Comparison of ENCODE assay signal across 7 mouse cellular contexts in the genomic region with DNA sequence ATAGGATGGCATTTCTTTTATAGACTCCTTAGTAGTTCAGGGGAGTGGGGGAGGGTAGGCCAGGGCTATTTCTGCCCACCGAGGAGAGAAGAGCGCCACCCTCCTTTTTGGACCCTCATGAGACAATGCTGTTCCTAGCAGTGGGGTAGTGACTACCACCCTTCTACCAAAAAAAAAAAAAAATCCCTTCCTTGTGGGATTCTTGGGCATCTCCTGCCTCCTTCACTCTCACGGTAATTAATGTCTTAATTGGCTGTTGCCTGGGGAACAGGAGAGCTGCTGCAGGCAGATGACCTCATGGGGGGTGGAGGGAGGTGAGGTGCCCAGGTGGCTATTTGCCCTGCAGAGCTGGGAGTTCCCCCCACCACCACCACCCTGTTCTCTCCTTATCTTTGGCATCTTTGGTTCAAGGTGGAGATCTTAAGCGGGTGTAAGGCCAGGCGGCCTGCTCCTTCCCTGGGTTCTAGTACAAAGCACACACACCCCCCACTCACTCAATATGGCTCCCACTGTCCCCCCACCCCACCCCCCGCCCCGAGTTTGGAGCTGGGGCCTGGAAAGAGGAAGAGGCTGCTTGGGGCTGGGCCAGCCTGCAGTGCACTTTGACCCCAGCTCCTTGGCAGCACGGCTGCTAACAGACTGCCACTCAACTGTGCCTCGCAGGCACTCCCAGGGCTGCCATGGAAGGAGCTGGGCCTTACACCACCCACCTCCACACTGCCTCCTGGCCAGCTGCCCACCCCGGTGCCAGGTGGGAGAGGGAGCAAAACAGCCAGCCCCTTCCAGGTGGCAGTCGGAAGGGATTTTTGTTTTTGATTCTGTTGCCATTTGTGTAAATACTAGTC. TPM values are rescaled to one million over a fixed set of nuclear protein-coding genes. Genes with fewer than 3 reads are reported as not detected.
A peak's percentile ranks its signal among the peaks of the same experiment; 100 is the strongest.
DNase-seq lines count a peak whose midpoint lies in the region; ATAC-seq and TF ChIP-seq lines count a peak whose summit lies in the region.

No protein-coding gene starts in this region.

- peak; percentile 23 to 58 for DNase-seq in lung, postnatal 4 days
- DNase-seq in lung, postnatal 25 days (ENCODE audit: low spot score) = no peak
- peak; percentile 18 for DNase-seq in forebrain, postnatal 0 days
- peak; percentile 59 to 68 for DNase-seq in kidney, adult 8-10 months
- peak; percentile 41 for DNase-seq in retina, embryonic 14.5 days (ENCODE audit: low spot score)
- DNase-seq in thymus, postnatal 36 days = no peak
- no peak for DNase-seq in ovary, adult 18-20 months (ENCODE audit: low spot score)

- peaks cover 4% of the 10 kb centered on the region; the same call in 1 of the 2 replicates for H3K36me3 ChIP-seq in forebrain, postnatal 0 days (ENCODE audit: insufficient read depth)

- TF ChIP-seq CTCF in forebrain, postnatal 0 days (IDR thresholded peaks at IDR 0.05; ENCODE audit: low read depth) = no peak

- H3K9ac ChIP-seq in forebrain, postnatal 0 days = no peak overlapping the region

- H3K4me2 ChIP-seq in forebrain, postnatal 0 days (ENCODE audit: low read depth) = no peak overlapping the region

- H3K9me3 ChIP-seq in forebrain, postnatal 0 days (ENCODE audit: low read length) = no peaks in the 10 kb centered on the region

- H3K27me3 ChIP-seq in forebrain, postnatal 0 days (ENCODE audit: insufficient read depth, low read length) = no peaks in the 10 kb centered on the region

- WGBS in forebrain, postnatal 0 days = 42% methylated on average over 11 of the region's 11 CpGs

- ATAC-seq in forebrain, postnatal 0 days = no peak

- no peaks in the 10 kb centered on the region for H3K4me1 ChIP-seq in forebrain, postnatal 0 days (ENCODE audit: insufficient read depth)

- H3K4me3 ChIP-seq in forebrain, postnatal 0 days (ENCODE audit: low read depth, low read length) = no peak overlapping the region

- H3K27ac ChIP-seq in forebrain, postnatal 0 days (ENCODE audit: low read depth, low read length) = no peak overlapping the region

RNA-seq across cellular contexts. Expression of a gene that starts 12.4 kb away (rescaled TPM):
- total RNA-seq in forebrain, postnatal 0 days (2014; rRNA removed) = 36.5 and 48.9 TPM in 2 replicates
- 26.6 and 29.6 TPM in 2 replicates for polyA plus RNA-seq in forebrain, postnatal 0 days (2015; fragmentation: Nextera tagmentation; extraction: Ambion mirVana)

Comparison
In these comparisons a context has a peak if more than half of its experiments do, and no peak if none do; other contexts are left out.
1. DNase-seq: peak in lung, postnatal 4 days (2 of 2), forebrain, postnatal 0 days (single experiment), kidney, adult 8-10 months (2 of 2) and retina, embryonic 14.5 days (single experiment); none in lung, postnatal 25 days (single experiment), thymus, postnatal 36 days (0 of 2) and ovary, adult 18-20 months (single experiment).